Mouse (Mus musculus): ENCODE data around the gene Dot1l.

Dot1l gene

DNA sequence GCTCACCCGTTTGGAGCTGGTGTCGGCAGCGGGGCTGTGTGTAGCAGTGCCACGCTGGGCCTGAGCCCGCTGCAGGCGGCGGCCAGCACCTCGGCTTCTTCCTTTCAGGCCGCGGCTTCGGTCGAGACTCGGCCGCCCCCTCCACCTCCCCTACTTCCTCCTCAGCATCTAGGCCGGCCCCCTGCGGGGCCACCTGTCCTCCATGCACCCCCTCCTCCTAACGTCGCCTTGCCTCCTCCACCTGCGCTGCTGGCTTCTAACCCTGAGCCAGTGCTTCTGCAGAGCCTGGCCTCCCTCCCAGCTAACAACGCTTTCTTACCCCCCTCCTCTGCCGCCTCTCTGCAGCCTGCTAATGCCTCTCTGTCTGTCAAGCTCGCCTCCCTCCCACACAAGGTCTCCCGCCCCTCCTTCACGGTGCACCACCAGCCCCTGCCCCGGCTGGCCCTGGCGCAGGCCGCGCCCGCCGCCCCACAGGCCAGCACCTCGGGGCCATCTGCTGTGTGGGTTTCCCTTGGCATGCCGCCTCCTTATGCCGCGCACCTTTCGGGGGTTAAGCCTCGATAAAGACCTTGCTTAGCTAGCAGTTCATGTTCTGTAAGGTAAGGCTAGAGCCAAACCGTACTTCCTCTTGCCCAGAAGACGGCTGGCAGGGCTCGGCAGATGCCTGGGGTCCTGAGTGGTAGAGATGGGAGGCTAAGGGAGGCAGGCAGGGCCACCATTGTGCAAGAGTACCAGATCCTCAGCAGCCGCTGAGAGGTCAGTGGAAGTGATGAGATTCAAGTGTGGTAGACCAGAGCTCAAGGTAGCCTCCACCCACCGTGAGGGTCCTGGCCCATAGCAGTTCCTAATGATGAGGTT lies 37.4 kb downstream of the Dot1l start:
- no peak for DNase-seq (ENCODE audit: low read depth, low spot score)

DNA sequence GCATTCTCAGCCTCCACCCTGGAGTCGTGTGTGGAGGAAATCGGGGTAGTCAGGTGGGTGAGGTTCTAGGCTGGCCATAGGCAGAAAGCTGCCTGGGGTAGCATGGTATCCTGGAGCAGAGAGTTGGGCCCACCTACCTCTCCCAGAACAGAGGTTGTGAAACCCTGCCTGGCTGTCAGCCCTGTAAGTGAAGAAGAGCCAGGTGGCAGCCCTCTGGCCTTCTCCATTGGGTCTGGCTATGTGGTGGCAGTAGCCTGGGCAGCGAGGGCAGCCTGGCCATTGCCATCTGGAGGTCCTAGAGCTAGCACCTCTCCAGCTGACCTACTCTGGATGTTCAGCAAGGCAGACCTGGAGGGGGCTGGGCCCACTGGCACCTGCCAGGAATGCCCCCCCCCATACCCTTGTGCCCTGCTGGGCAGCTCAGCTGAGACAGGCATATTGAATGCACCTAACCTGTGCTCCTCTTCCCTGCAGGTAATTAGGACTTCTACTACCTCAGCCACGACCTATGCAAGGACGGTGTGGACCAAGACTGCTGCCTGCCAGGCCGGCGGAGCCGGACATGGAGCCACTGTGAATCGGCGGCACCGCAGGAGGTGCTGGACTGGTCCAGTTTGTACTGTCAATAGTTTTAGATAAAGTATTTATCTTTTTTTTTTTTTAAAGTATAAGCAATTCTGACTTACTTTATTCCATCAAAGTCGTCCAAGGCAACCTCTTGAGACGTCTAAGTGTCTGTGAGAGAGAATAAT lies 38.2 kb downstream of the Dot1l start:
- DNase-seq (ENCODE audit: low read depth, low spot score): no peak

DNA sequence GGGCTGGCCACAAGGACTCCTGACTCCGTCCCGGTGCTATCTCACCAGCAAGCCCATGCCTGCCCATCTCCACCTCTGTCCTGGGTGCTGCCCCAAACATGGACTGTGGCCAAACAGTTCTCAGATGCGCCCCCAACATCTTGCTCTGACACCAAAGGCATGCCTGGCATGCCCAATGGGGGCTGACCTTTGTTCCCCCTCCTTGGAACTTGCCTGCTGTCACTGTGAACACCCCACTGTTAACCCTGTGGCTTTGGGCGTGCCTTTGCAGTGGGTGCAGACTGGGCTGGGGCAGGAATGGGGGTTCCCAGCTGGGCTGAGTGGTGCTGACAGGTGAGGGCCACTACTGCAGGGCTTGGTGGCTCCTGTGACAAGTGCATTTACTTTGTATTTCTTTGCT lies 38.8 kb downstream of the Dot1l start:
- no peak for DNase-seq (ENCODE audit: low read depth, low spot score)

DNA sequence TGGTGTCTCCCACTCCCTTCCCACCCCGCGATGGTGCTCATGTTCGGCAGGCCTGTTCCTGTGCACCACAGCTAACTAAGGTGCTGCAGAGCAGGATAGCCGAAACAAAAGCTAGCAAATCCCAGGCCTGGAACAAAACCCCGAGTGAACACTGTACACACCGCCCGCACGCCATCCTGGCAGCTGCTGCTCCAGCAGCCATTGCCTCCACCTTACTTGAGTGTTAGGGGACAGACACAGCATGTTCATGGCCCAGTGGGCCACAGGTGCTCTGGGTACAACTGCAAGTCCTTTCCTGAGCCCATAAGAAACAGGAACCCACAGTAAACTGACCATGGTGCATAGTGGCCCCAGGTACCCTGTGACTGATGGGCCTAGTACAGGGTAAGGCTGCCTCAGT lies 39.7 kb downstream of the Dot1l start:
- DNase-seq (ENCODE audit: low read depth, low spot score): no peak

DNA sequence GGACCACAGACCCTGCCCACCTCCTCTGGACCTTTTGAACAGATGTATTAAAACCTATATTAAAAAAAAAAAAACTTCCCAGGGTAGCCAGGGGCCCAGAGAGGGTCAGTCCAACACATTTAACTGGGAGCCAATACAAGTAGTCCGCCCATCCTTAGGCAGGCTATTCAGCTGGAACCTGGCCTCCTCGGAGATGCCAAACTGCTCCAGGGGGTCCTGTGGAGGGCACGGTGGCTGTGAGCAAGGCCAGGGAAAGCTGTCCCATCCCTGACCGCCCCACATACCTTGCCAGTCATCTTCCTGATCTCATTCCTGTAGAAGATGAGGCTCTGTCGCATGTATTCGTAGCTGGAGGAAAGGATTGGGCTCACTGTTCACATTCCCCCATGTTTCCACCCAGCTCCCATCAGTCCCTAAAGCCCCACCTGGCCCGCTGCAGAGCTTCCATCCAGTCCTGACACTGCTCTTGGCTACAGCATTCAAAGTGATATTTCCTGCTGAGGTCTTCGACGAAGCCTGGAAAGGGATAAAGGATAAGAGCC lies 41.4 kb downstream of the Dot1l start:
- no peak for DNase-seq (ENCODE audit: low read depth, low spot score)

DNA sequence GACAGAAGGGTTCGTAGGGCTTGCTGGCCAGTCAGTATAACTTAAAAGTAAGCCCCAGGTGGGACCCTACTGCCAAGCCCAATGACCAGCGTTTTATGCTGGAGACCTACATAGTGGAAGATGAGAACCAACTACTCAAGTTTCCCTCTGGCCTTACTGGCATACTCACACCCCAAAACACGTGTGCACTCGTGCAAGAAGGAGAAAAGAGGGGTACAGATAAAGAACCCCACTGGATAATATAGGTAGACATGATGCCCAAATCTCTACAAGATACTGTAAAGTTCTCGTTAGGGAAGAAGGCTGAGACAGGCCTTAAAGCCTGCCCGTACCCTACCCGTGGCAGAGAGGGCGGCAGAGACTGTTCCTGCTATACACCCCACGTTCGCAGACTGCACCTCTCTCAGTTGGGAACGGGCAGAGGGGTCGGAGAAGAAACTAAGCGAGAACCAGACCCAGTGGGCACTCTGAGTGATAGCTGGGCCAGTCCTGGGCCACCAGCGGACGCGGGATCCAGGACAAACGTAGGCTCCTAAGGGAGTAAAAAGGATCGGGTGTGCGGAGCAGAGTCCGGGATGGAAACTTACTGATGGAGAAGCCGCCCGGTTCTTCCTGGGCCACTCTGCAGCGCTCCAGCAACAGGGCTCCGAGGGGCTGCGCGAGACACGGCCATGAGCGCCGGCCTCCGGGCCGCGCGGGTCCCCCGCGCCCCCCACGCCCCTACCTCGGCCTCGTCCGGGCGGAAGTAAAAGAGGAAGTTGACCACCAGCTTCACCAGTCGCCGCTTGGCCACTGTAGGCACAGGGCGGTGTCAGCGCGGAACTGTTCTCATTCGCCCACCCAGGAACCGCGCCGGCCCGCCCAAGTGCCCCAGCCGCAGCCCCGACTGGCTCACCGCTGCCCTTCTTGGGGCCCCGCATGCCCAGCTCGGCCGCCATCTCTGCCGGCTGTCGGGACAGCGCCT lies 42.5 kb downstream of the Dot1l start:
- no peak for DNase-seq (ENCODE audit: low read depth, low spot score)

DNA sequence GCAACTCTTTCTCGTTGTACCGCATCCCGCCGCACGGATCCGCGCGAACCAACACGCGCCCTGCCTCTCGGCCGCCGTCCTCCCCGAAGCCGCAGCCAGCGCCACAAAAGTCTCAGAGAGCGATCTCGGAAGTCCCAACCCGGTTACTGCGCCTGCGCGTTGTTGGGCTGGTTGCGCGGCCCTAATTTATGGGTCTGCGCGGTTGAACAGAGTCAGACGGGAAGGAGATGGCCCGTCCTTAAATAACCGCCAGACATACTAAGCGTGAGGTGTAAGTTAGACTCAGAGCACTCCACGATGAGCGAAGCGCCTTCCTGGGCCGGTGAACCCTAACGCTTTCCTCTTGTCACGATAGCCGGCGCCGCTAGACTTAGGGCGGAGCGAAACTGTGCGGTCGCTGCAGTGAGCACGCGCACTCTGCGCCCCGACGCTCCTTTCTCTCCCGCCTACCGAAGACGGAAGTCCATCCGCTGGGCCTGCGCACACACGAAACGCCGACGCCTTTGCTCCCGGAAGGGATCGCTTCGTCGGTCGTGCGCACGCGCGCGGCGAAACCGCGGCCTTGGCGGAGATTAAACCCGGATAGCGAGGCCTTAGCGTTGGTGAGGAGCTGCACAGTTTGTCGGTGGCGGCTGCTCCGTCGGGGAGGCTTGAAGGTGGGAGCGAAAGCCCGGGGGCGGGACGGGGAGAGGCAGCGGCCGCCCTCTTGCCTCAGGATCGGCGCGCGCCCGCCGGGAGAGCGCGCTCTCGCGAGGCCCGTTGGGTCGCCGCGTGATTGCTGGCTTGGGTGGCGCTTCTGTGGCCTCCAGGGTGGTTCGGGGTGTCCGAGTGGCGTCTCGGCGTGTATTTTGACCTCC lies 43.4 kb downstream of the Dot1l start, which contains the start of the genes Sf3a2 and Plekhj1:
Gene Sf3a2 (plus strand): TSS at position 49 of the 857 bp plus-strand sequence.
Gene Plekhj1 (minus strand): TSS at position 477 of the 857 bp plus-strand sequence.
- DNase-seq (ENCODE audit: low read depth, low spot score): peak; percentile 98

DNA sequence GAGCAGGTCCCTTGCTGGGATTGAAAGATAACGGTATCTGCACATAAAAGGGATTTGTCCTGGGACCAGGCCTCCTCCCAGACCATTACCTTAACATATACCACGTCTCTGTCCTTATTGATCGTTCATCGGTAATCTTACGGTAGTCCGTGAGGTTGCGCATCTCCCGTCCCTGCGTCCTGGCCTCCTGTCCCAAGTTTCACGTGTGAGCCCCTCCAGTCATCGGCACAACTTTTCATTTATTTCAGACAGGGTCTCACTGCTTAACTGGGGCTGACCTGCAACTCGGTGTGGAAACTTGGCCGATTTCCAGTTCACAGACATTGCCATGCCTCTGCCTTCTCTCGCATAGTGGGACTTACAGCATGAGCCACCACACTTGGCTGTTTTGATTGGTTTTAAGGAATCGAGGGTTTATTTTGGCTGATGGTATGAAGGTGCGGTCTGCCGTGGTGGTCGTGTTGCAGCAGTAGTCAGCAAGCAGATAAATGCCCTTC lies 44.1 kb downstream of the Dot1l start:
- DNase-seq (ENCODE audit: low read depth, low spot score): no peak

DNA sequence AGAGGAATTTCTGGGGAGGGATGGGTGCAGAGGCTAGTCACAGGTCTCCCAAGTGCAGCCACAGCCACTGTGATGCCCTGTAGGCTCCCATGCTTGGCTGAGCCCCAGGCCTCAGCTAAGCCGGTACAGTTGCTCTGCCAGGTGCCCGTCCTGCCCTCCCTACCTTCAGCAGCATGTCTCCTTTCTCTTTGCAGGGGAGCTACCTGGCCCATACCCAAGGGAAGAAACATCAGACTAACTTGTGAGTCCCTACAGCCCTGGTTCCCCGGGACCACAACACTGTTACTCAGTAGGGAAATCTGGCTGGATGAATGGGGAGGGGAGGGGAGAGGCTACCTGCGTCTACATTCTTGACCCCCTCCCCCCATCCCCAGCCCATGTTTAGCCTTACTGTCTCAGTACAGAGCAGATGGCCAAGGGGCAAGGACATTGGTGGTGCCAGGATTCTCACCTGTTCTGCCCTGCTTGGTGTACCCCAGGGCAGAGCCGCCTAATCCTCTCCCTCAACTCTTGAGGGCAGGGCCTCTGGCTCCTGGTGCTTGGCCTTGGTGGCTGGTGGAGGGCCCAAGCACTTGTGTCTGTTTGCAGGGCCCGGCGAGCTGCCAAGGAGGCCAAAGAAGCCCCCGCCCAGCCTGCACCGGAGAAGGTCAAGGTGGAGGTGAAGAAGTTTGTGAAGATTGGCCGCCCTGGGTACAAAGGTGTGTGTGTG lies 47.4 kb downstream of the Dot1l start:
- no peak for DNase-seq (ENCODE audit: low read depth, low spot score)

DNA sequence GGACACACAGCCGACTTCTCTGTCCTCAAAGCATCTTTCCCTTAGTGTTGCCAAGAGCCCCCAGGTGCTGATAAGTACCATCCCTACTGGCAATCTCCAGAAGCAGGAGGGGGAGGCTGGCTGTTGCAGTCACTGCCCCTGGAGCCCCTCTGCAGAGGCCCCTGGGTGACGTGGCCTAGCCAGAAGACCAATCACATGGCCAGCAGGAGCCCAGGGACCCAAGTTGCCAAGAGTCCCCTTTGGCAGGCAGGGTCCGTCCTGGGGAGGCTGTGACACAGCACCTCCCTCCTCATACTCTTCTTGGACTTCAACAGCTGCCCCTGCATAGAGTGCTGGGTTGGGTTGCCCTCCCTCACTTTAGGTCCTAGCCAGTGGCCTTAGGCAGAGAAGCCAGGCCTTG lies 48.0 kb downstream of the Dot1l start:
- no peak for DNase-seq (ENCODE audit: low read depth, low spot score)

DNA sequence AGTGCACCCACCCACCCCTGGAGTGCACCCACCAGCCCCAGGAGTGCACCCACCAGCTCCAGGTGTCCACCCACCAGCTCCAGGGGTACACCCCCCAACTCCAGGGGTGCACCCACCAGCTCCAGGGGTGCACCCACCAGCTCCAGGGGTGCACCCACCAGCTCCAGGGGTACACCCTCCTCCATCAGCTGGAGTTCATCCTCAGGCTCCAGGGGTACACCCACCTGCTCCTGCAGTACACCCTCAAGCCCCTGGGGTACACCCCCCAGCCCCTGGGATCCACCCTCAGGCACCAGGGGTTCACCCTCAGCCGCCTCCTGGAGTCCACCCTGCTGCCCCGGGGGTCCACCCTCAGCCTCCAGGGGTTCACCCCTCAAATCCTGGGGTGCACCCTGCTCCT lies 49.3 kb downstream of the Dot1l start:
- no peak for DNase-seq (ENCODE audit: low read depth, low spot score)

DNA sequence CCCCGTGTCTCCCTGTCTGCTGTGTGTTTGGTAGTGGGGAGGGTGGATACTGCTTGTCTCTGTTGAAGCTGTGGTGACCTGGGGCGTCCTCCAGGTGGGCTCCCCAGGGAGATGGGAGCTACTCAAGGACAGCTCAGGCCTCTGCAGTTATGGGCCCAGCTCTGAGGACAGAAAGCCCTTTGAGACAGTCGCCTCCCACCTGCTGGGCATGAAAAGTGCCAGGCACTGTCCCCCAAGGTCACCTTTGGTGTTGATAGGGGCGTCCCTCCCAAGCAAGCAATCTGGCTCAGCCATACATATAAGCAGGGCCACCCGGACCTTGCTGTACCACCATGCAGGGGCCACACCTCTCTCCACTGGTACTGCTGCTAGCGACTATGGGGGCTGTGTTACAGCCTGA lies 49.9 kb downstream of the Dot1l start, which contains the start of gene Amh:
Gene Amh (plus strand): TSS at position 328 of the 400 bp plus-strand sequence.
- no peak for DNase-seq (ENCODE audit: low read depth, low spot score)

DNA sequence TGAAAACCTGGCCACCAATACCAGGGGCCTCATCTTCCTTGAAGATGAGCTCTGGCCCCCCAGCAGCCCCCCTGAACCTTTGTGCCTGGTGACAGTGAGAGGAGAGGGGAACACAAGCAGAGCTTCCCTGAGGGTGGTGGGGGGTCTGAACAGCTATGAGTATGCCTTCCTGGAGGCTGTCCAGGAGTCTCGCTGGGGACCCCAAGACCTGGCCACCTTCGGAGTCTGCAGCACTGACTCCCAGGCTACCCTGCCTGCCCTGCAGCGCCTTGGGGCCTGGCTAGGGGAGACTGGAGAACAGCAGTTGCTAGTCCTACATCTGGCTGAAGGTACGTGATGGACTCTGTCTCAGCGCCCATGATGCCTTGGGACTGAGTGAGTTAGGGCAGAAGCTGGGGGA lies 50.3 kb downstream of the Dot1l start:
- no peak for DNase-seq (ENCODE audit: low read depth, low spot score)

DNA sequence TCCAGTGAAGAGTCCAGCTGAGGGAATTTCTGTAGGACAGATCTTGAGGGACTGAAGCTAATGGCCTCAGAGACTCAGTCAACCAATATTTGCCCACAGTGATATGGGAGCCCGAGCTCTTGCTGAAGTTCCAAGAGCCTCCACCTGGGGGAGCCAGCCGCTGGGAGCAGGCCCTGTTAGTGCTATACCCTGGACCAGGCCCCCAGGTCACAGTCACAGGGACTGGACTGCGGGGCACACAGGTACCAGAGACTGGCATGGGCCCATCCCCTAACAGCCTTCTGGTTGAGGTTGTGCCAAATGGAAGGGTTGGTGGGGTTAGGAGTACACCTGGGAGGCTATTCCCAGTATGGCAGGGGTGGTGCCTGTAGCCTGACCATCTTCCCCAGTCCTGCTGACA lies 50.9 kb downstream of the Dot1l start:
- DNase-seq (ENCODE audit: low read depth, low spot score): peak; percentile 63

DNA sequence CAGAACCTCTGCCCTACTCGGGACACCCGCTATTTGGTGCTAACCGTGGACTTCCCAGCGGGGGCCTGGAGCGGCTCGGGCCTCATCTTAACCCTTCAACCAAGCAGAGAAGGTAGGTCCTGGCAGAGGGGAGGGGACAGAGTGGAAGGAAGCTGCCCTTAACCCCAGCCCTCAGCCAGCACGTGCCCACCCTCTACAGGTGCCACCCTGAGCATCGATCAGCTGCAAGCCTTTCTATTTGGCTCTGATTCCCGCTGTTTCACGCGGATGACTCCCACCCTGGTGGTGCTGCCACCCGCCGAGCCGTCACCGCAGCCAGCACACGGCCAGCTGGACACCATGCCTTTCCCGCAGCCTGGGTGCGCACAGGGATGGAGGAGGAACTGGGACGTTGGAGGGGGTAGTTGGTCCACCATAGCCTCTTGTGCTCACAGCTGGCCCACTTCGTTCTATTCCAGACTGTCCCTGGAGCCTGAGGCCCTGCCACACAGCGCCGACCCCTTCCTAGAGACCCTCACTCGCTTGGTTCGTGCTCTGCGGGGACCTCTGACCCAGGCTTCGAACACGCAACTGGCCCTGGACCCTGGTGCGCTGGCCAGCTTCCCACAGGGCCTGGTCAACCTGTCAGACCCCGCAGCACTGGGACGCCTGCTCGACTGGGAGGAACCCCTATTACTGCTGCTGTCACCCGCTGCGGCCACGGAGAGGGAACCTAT lies 51.5 kb downstream of the Dot1l start:
- DNase-seq (ENCODE audit: low read depth, low spot score): no peak

DNA sequence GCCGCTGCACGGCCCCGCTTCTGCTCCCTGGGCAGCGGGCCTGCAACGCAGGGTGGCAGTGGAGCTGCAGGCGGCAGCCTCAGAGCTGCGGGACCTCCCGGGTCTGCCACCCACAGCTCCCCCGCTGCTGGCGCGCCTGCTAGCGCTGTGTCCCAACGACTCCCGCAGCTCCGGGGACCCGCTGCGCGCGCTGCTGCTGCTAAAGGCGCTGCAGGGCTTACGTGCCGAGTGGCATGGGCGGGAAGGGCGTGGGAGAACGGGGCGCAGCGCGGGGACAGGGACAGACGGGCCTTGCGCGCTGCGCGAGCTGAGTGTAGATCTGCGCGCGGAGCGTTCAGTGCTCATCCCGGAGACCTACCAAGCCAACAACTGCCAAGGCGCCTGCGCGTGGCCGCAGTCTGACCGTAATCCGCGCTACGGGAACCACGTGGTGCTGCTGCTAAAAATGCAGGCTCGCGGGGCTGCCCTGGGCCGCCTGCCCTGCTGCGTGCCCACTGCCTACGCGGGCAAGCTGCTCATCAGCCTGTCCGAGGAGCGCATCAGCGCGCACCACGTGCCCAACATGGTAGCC lies 52.1 kb downstream of the Dot1l start:
- DNase-seq (ENCODE audit: low read depth, low spot score): peak; percentile 76

DNA sequence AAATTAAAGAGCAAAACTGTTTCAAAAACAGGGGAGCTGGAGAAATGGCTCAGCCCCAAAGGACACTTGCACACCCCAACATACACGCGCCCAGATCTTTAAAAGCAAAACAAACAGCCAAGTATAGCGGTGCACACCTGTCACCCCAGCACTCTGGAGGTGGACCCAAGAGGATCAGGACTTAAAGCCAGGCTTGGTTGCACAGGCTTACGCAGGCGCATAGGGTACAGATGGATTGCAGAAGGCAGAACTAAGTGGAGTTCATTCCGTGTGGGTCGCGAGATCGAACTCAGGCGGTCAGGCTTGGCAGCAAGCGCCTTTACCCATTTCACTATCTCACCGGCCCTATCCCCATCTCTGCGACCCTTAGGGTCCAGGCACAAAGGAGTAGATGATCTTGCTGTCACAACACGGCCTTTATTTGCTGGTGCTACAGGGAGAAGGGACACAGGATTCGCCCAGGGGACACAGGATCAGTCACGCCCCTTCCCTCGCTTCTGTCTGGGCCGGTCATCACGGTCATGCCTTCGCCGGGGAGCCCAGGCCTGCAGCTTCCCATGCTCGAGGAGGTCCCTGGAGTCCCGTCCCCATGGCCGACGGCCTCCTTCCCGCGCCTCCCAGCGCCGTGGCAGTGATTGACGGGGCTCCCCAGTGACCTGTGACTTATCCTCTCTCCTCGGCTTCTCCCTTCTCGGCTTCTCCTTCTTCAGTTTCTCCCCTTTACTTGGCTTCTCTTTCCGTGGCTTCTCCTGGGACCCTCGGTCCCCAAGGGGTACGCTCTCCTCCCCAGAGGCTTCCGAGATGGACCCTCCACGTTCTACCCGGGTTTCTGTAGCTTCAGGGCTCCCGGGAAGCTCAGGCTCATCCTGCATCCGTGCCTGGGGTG lies 53.3 kb downstream of the Dot1l start:
- no peak for DNase-seq (ENCODE audit: low read depth, low spot score)

Data from ES-CJ7 (cell line).